Mouse (Mus musculus): ENCODE results near the gene Clpx.

DNA sequence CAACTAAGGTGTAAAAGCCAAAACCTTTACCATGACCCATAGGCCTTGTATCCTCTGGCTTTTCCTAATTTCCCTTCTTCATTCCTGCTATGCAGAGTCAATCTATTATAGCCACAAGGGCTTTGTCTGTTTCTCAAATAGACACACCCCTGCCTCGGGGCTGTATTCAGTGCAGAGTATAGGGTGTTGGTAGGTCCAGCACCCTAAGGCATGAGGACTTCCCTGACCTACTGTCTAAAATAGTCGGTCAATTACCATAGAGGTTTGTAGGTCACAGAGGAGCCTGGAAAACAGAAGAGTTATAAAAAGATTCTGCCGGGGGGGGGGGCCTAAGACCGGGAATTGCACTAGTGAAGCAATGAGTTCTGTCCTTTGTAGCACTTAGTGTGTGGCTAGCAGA lies 20.2 kb upstream of the Clpx start:
- TF ChIP-seq POLR2A (IDR thresholded peaks at IDR 0.05; ENCODE audit: control insufficient read depth, low read depth, low read length) (no peak), CTCF (IDR thresholded peaks at IDR 0.05; ENCODE audit: control insufficient read depth, insufficient read depth, insufficient replicate concordance, low read depth, low read length) (no peak)

All from testis, adult 2 months (tissue).